Mouse (Mus musculus) adrenal gland, adult 2 months (tissue): Measurements from ENCODE around the gene Adamts14. TPM values are rescaled to one million over a fixed set of nuclear protein-coding genes. Genes with fewer than 3 reads are reported as not detected.

Source experiments
- DNase-seq: peaks from one replicate; pipeline ENCODE4 v3.0.0; 2021
- polyA plus RNA-seq: library from polyadenylated mRNA; depleted of rRNA; stranded (reverse); fragments of >200 nt; gene quantifications from 2 replicates; pipeline ENCODE4 v1.2.3, GENCODE M21; 2012
- total RNA-seq, 2 experiments: library from RNA; stranded (reverse); gene quantifications; 2 replicates each; pipeline ENCODE4 v1.2.3; 2021

Adamts14 gene
- total and polyA plus RNA-seq, 3 experiments = 2.1 to 3.2 (median 2.1) TPM

- DNase-seq = no peak
Observed at GRCm38 (mm10) chr10:61232858-61233567, 40.2 kb downstream of the Adamts14 start.

- no peak for DNase-seq
Observed at GRCm38 (mm10) chr10:61231756-61232155, 41.5 kb downstream of the Adamts14 start.

- no peak for DNase-seq
Observed at GRCm38 (mm10) chr10:61226784-61227396, 46.3 kb downstream of the Adamts14 start.

- no peak for DNase-seq
Observed at GRCm38 (mm10) chr10:61225694-61226093, 47.5 kb downstream of the Adamts14 start.

GRCm38 (mm10) chr10:61219318-61219717 lies 53.9 kb downstream of the Adamts14 start:
- DNase-seq = no peak

GRCm38 (mm10) chr10:61216163-61216562 lies 57.1 kb downstream of the Adamts14 start:
- no peak for DNase-seq

- no peak for DNase-seq
Observed at GRCm38 (mm10) chr10:61215658-61216057, 57.6 kb downstream of the Adamts14 start.

GRCm38 (mm10) chr10:61212817-61213216 lies 60.4 kb downstream of the Adamts14 start:
- no peak for DNase-seq

- DNase-seq = peak; percentile 52
Observed at GRCm38 (mm10) chr10:61211743-61212142, 61.5 kb downstream of the Adamts14 start.

GRCm38 (mm10) chr10:61211105-61211504 lies 62.1 kb downstream of the Adamts14 start:
- no peak for DNase-seq

GRCm38 (mm10) chr10:61208114-61208684 lies 65.0 kb downstream of the Adamts14 start:
- DNase-seq = no peak

- no peak for DNase-seq
Observed at GRCm38 (mm10) chr10:61203930-61204329, 69.3 kb downstream of the Adamts14 start.

- no peak for DNase-seq
Observed at GRCm38 (mm10) chr10:61201596-61202318, 71.5 kb downstream of the Adamts14 start.

GRCm38 (mm10) chr10:61200998-61201397 lies 72.2 kb downstream of the Adamts14 start:
- DNase-seq = no peak

GRCm38 (mm10) chr10:61200232-61200820 lies 72.9 kb downstream of the Adamts14 start:
- no peak for DNase-seq

- DNase-seq = peak; percentile 64
Observed at GRCm38 (mm10) chr10:61199566-61200213, 73.5 kb downstream of the Adamts14 start.

GRCm38 (mm10) chr10:61195718-61196291 lies 77.4 kb downstream of the Adamts14 start:
- DNase-seq = no peak

- no peak for DNase-seq
Observed at GRCm38 (mm10) chr10:61195216-61195615, 78.0 kb downstream of the Adamts14 start.

GRCm38 (mm10) chr10:61194611-61195010 lies 78.6 kb downstream of the Adamts14 start:
- no peak for DNase-seq

GRCm38 (mm10) chr10:61188010-61188409 lies 85.2 kb downstream of the Adamts14 start:
- no peak for DNase-seq

- no peak for DNase-seq
Observed at GRCm38 (mm10) chr10:61187001-61187400, 86.2 kb downstream of the Adamts14 start.
